Mouse (Mus musculus): ENCODE results near the gene Gm20481.

Gm20481 gene

GRCm38 (mm10) chr17:34975581-34976492 lies 6.1 kb downstream of the Gm20481 start:
- in situ Hi-C loops (cut with MboI, MseI), result loop anchor here (25.0 kb wide), 1 partner anchor 1986 kb away; the partner anchor contains the start of genes Ppp1r11, Znrd1 and Znrd1as

GRCm38 (mm10) chr17:34977000-34977399 lies 7.3 kb downstream of the Gm20481 start:
- in situ Hi-C loops (cut with MboI, MseI), result loop anchor here (25.0 kb wide), 1 partner anchor 1985 kb away; the partner anchor contains the start of genes Ppp1r11, Znrd1 and Znrd1as

DNA sequence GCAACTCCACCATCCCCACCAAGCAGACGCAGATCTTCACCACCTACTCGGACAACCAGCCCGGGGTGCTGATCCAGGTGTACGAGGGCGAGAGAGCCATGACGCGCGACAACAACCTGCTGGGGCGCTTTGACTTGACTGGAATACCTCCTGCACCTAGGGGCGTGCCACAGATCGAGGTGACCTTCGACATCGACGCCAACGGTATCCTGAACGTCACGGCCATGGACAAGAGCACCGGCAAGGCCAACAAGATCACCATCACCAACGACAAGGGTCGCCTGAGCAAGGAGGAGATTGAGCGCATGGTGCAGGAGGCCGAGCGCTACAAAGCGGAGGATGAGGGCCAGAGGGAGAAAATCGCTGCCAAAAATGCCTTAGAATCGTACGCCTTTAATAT lies 8.5 kb downstream of the Gm20481 start:
- in situ Hi-C loops (cut with MboI, MseI), result loop anchor here (25.0 kb wide), 1 partner anchor 1984 kb away; the partner anchor contains the start of genes Ppp1r11, Znrd1 and Znrd1as

GRCm38 (mm10) chr17:34979631-34980030 lies 9.9 kb downstream of the Gm20481 start:
- in situ Hi-C loops (cut with MboI, MseI), result loop anchor here (25.0 kb wide), 1 partner anchor 1983 kb away; the partner anchor contains the start of genes Ppp1r11, Znrd1 and Znrd1as

DNA sequence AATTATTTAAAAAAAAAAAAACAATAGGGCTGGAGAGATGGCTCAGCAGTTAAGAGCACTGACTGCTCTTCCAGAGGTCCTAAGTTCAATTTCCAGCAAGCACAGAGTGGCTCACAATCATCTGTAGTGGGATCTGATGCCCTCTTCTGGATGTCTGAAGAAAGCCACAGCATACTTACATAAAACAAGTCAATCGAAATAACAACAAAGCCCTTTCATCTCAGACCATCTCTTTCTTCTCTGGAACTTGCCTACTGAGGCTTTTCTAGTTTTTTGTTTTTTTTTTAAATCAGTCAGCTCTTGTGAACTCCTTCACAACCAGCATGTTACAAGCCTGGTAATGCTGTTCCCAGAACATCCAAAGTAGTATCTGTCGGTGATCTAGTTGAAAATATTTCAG lies 10.9 kb downstream of the Gm20481 start:
- in situ Hi-C loops (cut with MboI, MseI), result loop anchor here (25.0 kb wide), 1 partner anchor 1982 kb away; the partner anchor contains the start of genes Ppp1r11, Znrd1 and Znrd1as

GRCm38 (mm10) chr17:34981690-34982180 lies 12.0 kb downstream of the Gm20481 start, which contains the start of gene Lsm2:
TSS of gene Lsm2 (plus strand) at chr17:34981862.
- in situ Hi-C loops (cut with MboI, MseI), result loop anchor here (25.0 kb wide), 1 partner anchor 1981 kb away; the partner anchor contains the start of genes Ppp1r11, Znrd1 and Znrd1as

DNA sequence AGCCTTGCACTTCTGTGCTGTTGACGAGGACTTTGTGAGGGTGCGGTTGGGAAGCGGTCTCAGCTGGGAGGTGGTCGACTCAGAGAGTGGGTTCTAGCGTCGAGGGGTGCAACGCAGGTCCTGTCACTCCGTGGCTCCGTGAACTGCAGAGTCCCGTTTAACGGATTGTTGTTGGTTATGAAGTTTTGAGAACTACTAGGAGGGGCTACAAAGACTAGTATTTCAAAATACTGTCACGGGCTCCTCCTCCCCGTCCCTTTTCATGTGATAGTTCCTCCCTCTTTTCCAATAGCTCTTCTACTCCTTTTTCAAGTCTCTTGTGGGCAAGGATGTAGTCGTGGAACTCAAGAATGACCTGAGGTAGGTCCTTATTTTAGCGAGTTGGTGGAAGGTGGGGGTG lies 12.6 kb downstream of the Gm20481 start:
- in situ Hi-C loops (cut with MboI, MseI), result loop anchor here (25.0 kb wide), 1 partner anchor 1980 kb away; the partner anchor contains the start of genes Ppp1r11, Znrd1 and Znrd1as

DNA sequence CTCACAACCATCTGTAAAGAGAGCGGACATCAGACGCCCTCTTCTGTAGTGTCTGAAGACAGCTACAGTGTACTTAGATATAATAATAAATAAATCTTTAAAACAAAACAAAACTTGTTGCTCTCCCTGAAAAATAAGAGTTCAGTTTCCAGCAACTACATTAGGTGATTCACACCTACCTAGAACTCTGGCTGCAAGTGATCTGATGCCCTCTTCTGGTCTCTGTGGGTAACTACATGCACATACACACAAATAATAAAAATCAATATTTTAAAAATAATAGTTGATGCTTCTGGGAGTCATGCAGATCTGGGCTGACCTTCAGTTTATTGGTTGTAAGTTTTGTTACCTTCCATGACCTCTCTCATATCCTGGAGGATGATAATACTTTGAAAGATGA lies 14.5 kb downstream of the Gm20481 start:
- in situ Hi-C loops (cut with MboI, MseI), result loop anchor here (25.0 kb wide), 1 partner anchor 1978 kb away; the partner anchor contains the start of genes Ppp1r11, Znrd1 and Znrd1as

- in situ Hi-C loops (cut with MboI, MseI), result loop anchor here (25.0 kb wide), 1 partner anchor 1968 kb away; the partner anchor contains the start of genes Ppp1r11, Znrd1 and Znrd1as
Observed at GRCm38 (mm10) chr17:34994751-34995150, 25.0 kb downstream of the Gm20481 start.

DNA sequence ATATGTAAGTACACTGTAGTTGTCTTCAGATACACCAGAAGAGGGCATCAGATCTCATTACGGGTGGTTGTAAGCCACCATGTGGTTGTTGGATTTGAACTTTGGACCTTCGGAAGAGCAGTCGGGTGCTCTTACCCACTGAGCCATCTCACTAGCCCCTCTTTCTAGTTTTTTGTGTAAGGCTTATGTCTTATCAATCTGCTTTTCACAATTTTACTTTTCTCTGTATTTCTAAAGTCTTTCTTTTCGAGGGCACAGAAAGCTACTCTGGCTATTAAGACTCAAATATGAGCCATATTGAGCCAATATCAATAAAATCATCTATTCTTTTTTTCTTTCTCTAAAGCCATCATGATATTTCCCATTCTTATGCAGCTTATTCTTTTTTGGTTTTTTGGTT lies 25.5 kb downstream of the Gm20481 start:
- in situ Hi-C loops (cut with MboI, MseI), result loop anchor here (25.0 kb wide), 1 partner anchor 1967 kb away; the partner anchor contains the start of genes Ppp1r11, Znrd1 and Znrd1as

DNA sequence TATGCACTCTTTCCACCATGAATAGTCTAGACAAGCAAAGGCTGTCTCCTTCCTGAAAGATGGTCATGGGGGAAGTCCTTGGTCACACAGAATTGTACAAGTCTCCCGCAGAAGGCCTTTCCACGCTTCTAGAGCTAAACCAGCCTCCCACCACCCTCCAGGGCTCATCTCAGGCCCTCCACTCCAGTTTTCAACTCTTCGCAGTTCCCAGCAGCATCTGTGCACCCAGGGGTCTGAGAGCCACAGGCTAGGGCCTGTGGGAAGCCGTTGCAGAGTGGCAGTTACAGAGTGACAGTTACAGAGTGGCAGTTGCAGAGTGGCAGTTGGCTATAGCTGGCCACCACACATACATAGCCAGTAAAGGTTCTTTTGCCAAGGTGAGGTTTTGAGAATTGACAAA lies 26.2 kb downstream of the Gm20481 start:
- in situ Hi-C loops (cut with MboI, MseI), result loop anchor here (25.0 kb wide), 1 partner anchor 1966 kb away; the partner anchor contains the start of genes Ppp1r11, Znrd1 and Znrd1as

DNA sequence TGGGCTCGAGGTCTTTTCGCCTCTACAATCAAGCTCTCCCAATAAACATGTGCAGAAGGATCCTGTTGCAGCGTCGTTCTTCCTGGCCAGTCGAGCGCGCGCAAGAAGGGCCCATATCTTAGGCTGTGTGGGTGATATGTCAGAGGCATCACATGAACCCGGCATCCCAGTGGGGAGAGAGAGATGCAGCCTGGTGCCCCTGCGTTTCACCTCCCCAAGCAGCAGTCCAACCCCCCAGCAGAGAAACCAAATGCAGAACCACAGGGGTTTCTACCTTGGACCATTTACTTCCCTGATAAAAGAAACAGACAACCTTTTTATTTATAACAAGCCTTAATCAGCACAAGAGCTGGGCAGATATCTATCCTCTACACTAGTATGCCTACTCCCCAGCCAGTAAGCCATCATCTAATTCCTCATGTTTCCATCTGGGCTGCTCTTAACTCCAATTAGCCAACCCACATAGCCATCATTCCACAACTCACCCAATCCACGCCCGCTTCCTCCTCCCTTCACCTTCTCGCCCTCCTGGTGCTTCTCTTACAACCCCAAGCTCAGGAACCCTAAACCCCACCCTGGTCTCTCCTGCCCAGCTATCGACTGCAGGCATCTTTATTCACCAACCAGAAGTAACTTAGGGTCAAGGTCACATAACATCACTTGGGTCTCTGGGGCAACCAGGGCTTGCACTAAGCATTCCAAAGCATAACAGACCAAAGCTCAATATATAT lies 26.9 kb downstream of the Gm20481 start:
- in situ Hi-C loops (cut with MboI, MseI), result loop anchor here (25.0 kb wide), 1 partner anchor 1966 kb away; the partner anchor contains the start of genes Ppp1r11, Znrd1 and Znrd1as

GRCm38 (mm10) chr17:34997142-34997483 lies 27.4 kb downstream of the Gm20481 start:
- in situ Hi-C loops (cut with MboI, MseI), result loop anchor here (25.0 kb wide), 1 partner anchor 1965 kb away; the partner anchor contains the start of genes Ppp1r11, Znrd1 and Znrd1as

GRCm38 (mm10) chr17:34998526-34999430 lies 29.1 kb downstream of the Gm20481 start:
- in situ Hi-C loops (cut with MboI, MseI), result loop anchor here (25.0 kb wide), 1 partner anchor 1964 kb away; the partner anchor contains the start of genes Ppp1r11, Znrd1 and Znrd1as

DNA sequence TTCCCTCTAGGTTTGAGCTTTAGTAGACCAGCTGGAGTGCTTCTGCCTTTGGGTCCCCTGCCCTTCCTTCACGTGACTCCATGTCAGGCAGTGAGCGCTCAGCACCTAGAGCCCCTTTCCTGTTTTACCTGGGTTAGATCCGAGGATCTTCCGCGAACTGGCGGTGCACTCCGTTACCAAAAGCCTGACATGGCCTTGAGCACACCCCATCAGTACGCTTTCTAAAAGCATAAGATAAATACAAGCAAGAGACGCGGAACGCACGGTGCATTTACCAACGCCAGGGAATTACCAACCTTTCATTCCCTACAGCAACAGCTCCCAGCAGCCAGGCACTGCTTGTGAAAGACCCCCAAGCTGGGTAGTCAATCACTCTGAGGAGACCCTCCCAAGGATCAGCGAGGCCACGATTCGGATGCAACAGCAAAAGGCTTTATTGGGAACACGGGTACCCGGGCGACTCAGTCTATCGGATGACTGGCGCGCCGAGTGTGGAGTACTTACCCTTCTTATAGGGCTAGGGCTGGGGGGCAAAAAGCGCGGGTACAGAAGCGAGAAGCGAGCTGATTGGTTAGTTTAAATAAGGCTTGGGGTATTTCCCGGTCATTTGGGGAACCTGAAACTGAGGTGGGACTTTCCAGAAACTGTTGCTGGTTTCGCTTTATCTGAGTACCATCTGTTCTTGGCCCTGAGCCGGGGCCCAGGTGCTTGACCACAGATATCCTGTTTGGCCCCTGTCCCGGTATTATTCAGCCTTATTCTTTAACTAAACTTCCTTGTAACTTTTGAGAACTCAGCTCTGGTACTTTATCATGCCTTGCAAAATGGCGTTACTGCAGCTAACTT lies 30.4 kb downstream of the Gm20481 start:
- in situ Hi-C loops (cut with MboI, MseI), result loop anchor here (10.0 to 25.0 kb wide), 2 partner anchors 115 to 1962 kb away; partner anchors contain the start of genes Ly6g5b, Ppp1r11, Znrd1 and Znrd1as

DNA sequence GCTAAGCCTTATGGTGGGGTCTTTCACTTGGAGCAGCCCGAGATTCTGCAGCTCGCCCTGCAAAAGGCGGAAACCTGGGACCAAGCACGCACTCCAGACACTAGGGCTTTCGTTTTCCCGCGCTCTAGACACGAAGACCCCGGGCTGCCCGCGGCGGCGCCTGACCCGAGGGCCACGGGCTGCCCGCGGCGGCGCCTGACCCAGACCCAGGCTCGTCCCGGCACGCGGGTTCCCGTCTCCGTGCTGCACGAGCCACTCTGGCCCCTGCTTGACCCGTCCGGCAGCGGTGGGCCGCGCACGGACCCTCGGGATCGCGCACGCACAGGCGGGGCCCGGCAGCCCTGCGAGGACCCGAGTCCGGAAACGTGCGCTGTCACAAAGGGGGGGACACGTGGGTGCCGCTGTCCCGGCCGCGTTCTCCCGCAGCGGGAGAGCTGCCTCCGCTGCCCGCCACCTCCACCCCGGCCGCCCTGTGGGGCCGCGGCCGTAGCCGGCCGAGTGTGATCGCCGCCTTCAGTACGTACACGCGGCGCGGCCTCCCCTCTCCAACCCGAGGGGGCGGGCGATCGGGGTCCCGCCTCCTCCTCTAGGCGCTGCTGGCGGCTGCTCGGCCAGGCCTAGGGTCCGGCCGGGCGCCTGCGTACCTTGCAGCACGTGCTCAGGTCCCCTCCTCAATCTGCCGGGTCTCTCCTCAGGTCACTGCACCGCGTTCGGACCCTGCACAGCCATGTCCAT lies 31.2 kb downstream of the Gm20481 start, which contains the start of gene Vars:
Gene Vars, plus strand, starts transcription at position 271 of the 735 bp plus-strand sequence.
- in situ Hi-C loops (cut with MboI, MseI), result loop anchor here (10.0 kb wide), 1 partner anchor 114 kb away; the partner anchor contains the start of gene Ly6g5b

DNA sequence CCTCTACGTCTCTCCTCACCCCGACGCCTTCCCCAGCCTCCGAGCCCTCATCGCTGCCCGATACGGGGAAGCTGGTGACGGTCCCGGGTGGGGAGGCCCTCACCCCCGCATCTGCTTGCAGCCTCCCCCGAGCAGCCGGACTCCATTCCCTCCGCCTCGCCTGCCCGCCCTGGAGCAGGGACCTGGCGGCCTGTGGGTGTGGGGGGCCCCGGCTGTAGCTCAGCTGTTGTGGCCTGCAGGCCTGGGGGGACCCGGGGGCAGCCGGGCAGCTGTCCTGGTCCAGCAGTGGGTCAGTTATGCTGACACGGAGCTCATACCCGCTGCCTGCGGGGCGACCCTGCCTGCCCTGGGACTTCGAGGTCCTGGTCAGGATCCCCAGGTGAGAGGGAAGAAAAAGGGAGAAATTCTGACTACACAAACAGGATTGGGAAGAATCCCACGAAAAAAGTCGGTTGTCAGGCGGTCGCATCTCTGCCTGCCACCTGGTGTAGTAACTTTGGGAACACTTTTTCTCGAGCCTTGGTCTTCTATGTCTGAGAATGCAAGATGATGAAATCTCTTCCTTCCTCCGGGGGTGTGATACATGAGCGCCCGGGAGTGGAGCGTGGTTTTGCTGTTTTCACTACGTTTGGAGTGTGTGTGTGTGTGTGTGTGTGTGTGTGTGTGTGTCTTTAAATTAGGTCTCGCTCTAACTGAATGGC lies 31.9 kb downstream of the Gm20481 start:
- in situ Hi-C loops (cut with MboI, MseI), result loop anchor here (10.0 kb wide), 1 partner anchor 113 kb away; the partner anchor contains the start of gene Ly6g5b
